Mouse (Mus musculus) kidney, adult 2 months (tissue): Measurements from ENCODE around the gene Casp9. TPM values are rescaled to one million over a fixed set of nuclear protein-coding genes. Genes with fewer than 3 reads are reported as not detected.

Experiments used
- DNase-seq: peaks from one replicate; pipeline ENCODE4 v3.0.0; 2021
- H3K27ac ChIP-seq: fragments of 200-500 bp; 2 replicates; pipeline ENCODE4 v1.5.1; 2012; ENCODE audit warnings: low read depth, low read length, control low read depth, inconsistent platforms; ENCODE audit not compliant: insufficient read depth
- H3K27me3 ChIP-seq: fragments of 200-500 bp; replicated peaks from 2 replicates; pipeline ENCODE4 v1.6.1; 2012; ENCODE audit warnings: mild to moderate bottlenecking, moderate library complexity, low read length, inconsistent platforms; ENCODE audit not compliant: control insufficient read depth, insufficient read depth
- H3K36me3 ChIP-seq: fragments of 200-500 bp; 2 replicates; pipeline ENCODE4 v1.6.1; 2012; ENCODE audit warnings: mild to moderate bottlenecking, moderate library complexity, low read length, inconsistent platforms; ENCODE audit not compliant: control insufficient read depth, insufficient read depth
- H3K4me1 ChIP-seq: fragments of 200-500 bp; 2 replicates; pipeline ENCODE4 v1.6.1; 2011; ENCODE audit warnings: low read length; ENCODE audit not compliant: control insufficient read depth, insufficient read depth
- H3K4me3 ChIP-seq: fragments of 200-500 bp; 2 replicates; pipeline ENCODE4 v1.5.1; 2011; ENCODE audit warnings: mild to moderate bottlenecking, low read depth, low read length, control low read depth; ENCODE audit not compliant: insufficient read depth
- CTCF ChIP-seq: fragments of 200-500 bp; conservative IDR thresholded peaks from 2 replicates; pipeline ENCODE4 v1.5.1; 2011; ENCODE audit warnings: low read depth, mild to moderate bottlenecking, control low read depth, low read length, moderate library complexity, mixed read lengths; ENCODE audit not compliant: insufficient read depth, insufficient read length
- POLR2A ChIP-seq: fragments of 200-500 bp; IDR thresholded peaks from one replicate; pipeline ENCODE4 v1.6.1; 2011; ENCODE audit warnings: low read depth, low read length, control low read depth
- WGBS: fragments of 180-500 bp; shearing (Covaris S2); methylation state at CpG from one replicate; pipeline ENCODE4 v1.1.7; 2018; 5-methylcytosine and 5-hydroxymethylcytosine counted together
- polyA plus RNA-seq: library from polyadenylated mRNA; depleted of rRNA; stranded (reverse); fragments of >200 nt; gene quantifications from 2 replicates; pipeline ENCODE4 v1.2.3, GENCODE M21; 2012; rRNA removed

The Casp9 gene
- 22.2 and 23.7 TPM in 2 replicates for polyA plus RNA-seq

DNA sequence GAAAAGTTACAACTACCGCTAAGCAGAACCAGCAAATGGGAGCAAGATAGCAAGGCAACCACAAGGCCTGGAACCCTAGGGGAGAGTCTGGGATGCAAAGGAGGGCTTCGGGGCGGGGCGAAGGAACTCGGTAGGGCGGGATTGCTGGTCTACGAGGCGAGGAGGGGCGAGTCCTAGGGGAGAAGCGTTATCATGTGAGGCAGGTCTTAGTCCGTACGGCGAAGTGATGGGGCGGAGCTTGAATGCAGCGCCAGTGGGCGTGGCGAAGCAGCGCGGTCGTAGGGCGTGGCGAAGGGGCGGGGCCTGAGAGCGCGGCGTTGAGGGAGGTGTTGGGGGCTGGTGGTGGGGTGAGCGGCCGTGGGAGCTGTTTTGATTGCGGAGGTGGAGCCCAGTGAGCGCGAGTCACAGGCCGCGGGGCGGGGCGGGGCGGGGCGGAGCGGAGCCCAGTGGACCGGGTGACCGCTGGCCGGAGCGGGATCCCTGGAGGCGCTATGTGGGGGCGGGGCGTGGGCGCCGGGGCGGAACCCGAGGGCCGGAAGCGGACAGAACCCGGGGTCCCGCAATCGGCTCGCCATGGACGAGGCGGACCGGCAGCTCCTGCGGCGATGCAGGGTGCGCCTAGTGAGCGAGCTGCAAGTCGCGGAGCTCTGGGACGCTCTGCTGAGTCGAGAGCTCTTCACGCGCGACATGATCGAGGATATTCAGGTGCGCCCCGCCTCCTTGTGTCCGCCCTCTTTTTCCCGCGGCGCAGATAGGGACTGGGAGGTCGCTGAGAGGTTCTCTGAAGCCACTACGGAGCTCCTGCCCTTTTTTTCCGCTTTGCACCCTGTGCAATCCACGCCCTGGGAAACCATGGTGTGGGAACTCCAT, at the start of gene Casp9:
Gene Casp9, plus strand, starts transcription at position 331 of the 870 bp plus-strand sequence.
- Histone ChIP-seq H3K4me1 (peaks cover 25% of the 10 kb centered on the region), H3K27me3 (no peaks in the 10 kb centered on the region), H3K27ac (peak within 1 kb of the TSS; percentile 97), H3K36me3 (peaks cover 5% of the 10 kb centered on the region; the same call in 1 of the 2 replicates), H3K4me3 (peak within 1 kb of the TSS; percentile 95)
- peak; percentile 31 for TF ChIP-seq POLR2A
- no peak for TF ChIP-seq CTCF
- WGBS, result under 1% methylated on average over 75 of the region's 80 CpGs
- peak; percentile 99 for DNase-seq

- H3K36me3 ChIP-seq, result no peaks in the 10 kb centered on the region
- WGBS, result 28% methylated on average over 25 of the region's 25 CpGs
- H3K4me3 ChIP-seq, result no peak within 1 kb of the TSS
- TF ChIP-seq CTCF, result no peak
- peak; percentile 59 for DNase-seq
- H3K27me3 ChIP-seq, result no peaks in the 10 kb centered on the region
- H3K4me1 ChIP-seq, result peaks cover 5% of the 10 kb centered on the region; the same call in 1 of the 2 replicates
- H3K27ac ChIP-seq, result no peak within 1 kb of the TSS
Observed at GRCm38 (mm10) chr4:141746578-141747346, 46.6 kb upstream of the Casp9 start, which contains the start of gene Agmat. Gene Agmat, plus strand, starts transcription at chr4:141746672.

DNA sequence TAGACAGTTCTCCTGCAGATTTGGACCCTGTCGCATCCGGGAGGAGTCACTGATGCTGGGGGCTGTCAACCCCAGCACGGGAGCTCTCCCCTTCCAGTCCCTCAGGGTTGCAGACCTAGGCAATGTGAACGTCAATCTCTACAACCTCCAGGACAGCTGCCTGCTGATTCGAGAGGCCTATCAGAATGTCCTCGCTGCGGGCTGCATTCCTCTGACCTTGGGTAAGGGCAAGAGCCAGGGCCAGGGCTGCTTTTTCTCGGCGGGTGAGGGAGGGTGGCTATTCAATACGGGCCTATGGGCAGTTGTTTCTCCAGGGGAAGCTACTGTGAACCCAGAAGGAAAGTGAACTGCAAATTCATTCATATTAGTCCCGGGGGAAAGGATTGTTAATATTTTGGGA, 43.9 kb upstream of the Casp9 start:
- no peaks in the 10 kb centered on the region for H3K4me1 ChIP-seq
- no peaks in the 10 kb centered on the region for H3K36me3 ChIP-seq
- TF ChIP-seq CTCF, result no peak
- TF ChIP-seq POLR2A, result no peak
- no peak overlapping the region for H3K27ac ChIP-seq
- no peak for DNase-seq
- H3K27me3 ChIP-seq, result no peaks in the 10 kb centered on the region
- H3K4me3 ChIP-seq, result no peak overlapping the region
- WGBS, result 52% methylated on average over 11 of the region's 11 CpGs

GRCm38 (mm10) chr4:141750826-141751225, 42.6 kb upstream of the Casp9 start:
- 85% methylated on average over 3 of the region's 3 CpGs for WGBS
- no peaks in the 10 kb centered on the region for H3K36me3 ChIP-seq
- TF ChIP-seq POLR2A, result no peak
- TF ChIP-seq CTCF, result no peak
- H3K4me3 ChIP-seq, result no peak overlapping the region
- H3K27me3 ChIP-seq, result no peaks in the 10 kb centered on the region
- H3K27ac ChIP-seq, result no peak overlapping the region
- no peak for DNase-seq
- no peaks in the 10 kb centered on the region for H3K4me1 ChIP-seq

GRCm38 (mm10) chr4:141751419-141752075, 41.9 kb upstream of the Casp9 start:
- H3K4me3 ChIP-seq, result no peak overlapping the region
- H3K27me3 ChIP-seq, result no peaks in the 10 kb centered on the region
- no peak overlapping the region for H3K27ac ChIP-seq
- H3K36me3 ChIP-seq, result no peaks in the 10 kb centered on the region
- H3K4me1 ChIP-seq, result no peaks in the 10 kb centered on the region
- WGBS, result 64% methylated on average over 4 of the region's 4 CpGs
- no peak for TF ChIP-seq CTCF
- TF ChIP-seq POLR2A, result no peak
- no peak for DNase-seq

DNA sequence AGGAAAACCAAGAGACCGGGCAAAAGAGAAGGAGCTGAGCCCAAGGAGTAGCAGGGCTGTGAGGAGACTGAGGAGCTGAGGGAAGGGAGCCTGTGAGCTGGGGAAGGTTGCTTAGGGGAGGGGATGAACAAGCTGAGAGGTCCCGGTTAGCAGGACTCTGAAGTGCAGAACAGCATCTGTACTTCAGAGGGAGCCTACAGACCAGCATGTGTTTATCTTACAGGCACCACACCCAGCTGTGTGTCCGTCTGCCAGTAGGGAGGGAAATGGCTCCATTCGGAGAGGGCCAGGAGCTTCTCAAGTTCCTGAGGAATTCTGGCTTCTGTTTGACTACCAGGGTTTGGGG, 41.4 kb upstream of the Casp9 start:
- Histone ChIP-seq H3K27me3 (no peaks in the 10 kb centered on the region), H3K4me3 (no peak overlapping the region), H3K4me1 (no peaks in the 10 kb centered on the region), H3K36me3 (no peaks in the 10 kb centered on the region), H3K27ac (no peak overlapping the region)
- WGBS, result 34% methylated on average over 4 of the region's 4 CpGs
- DNase-seq, result no peak
- TF ChIP-seq CTCF (no peak), POLR2A (no peak)
